Mouse (Mus musculus): ENCODE measurements around the gene Ugt1a9. TPM values are rescaled to one million over a fixed set of nuclear protein-coding genes. Genes with fewer than 3 reads are reported as not detected.

Ugt1a9 gene
- polyA plus RNA-seq, 1 experiment, result not detected

DNA sequence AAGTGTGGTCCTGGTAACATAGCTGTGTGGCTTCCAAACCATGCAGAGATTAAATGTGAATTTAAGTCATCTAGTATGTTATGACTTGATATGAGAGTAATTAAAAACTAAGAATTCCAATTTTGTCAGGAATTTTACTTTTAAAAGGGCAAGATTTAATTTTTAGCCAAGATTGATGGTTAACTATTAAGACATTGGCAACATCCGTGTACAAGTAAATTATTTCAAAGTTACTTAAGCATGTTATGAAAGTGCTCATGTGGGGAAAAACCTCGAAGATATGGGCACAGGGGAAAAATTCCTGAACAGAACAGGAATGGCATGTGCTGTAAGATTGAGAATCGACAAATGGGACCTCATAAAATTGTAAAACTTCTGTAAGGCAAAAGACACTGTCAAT is 126.8 kb downstream of the Ugt1a9 start:
- H3K4me1 ChIP-seq (replicated peaks; ENCODE audit: control insufficient read depth, insufficient read depth, low read length), result no peaks in the 10 kb centered on the region
- no peaks in the 10 kb centered on the region for H3K27me3 ChIP-seq (ENCODE audit: control insufficient read depth, insufficient read depth, low read length)
- H3K4me3 ChIP-seq (ENCODE audit: control insufficient read depth, insufficient read depth, low read length), result no peak overlapping the region
- TF ChIP-seq POLR2A (IDR thresholded peaks at IDR 0.05; ENCODE audit: control insufficient read depth, extremely low read depth, insufficient read depth, low read length, poor library complexity) (no peak), CTCF (IDR thresholded peaks at IDR 0.05; ENCODE audit: borderline replicate concordance, control insufficient read depth, extremely low read depth, insufficient read depth, low read length, poor library complexity) (no peak)
- H3K36me3 ChIP-seq (ENCODE audit: control insufficient read depth, insufficient read depth, low read length), result no peaks in the 10 kb centered on the region
- WGBS, result 84% methylated on average over 3 of the region's 3 CpGs
- DNase-seq, result no peak
- no peak overlapping the region for H3K27ac ChIP-seq (ENCODE audit: control insufficient read depth, insufficient read depth, low read length)

DNA sequence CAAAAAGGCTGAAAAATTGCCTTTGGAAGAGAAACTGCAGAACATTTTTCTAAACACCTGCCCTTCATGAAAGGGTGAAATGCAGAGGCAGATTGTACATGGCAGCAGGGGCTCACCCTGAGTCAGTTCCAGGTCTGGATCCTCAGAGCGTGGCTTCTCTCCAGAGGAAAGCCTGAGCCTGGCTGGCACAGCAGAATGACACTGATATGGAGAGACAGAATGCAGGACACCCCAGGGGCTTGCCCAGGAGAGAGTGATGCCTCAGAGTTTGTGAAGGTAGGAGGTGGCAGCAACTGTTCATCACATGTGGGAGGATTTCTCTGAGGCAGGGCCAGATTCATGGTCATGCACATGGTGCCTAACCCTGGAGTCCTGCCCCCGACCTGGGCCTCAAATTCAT is 129.4 kb downstream of the Ugt1a9 start:
- Histone ChIP-seq H3K4me1 (replicated peaks; ENCODE audit: control insufficient read depth, insufficient read depth, low read length) (peaks cover 1% of the 10 kb centered on the region), H3K36me3 (ENCODE audit: control insufficient read depth, insufficient read depth, low read length) (no peaks in the 10 kb centered on the region), H3K27me3 (ENCODE audit: control insufficient read depth, insufficient read depth, low read length) (no peaks in the 10 kb centered on the region), H3K4me3 (ENCODE audit: control insufficient read depth, insufficient read depth, low read length) (no peak overlapping the region), H3K27ac (ENCODE audit: control insufficient read depth, insufficient read depth, low read length) (no peak overlapping the region)
- TF ChIP-seq POLR2A (IDR thresholded peaks at IDR 0.05; ENCODE audit: control insufficient read depth, extremely low read depth, insufficient read depth, low read length, poor library complexity), result no peak
- no peak for TF ChIP-seq CTCF (IDR thresholded peaks at IDR 0.05; ENCODE audit: borderline replicate concordance, control insufficient read depth, extremely low read depth, insufficient read depth, low read length, poor library complexity)
- 78% methylated on average over 2 of the region's 2 CpGs for WGBS
- DNase-seq, result no peak

- no peak within 1 kb of the TSS for H3K27ac ChIP-seq (ENCODE audit: control insufficient read depth, insufficient read depth, low read length)
- H3K36me3 ChIP-seq (ENCODE audit: control insufficient read depth, insufficient read depth, low read length), result no peaks in the 10 kb centered on the region
- H3K4me3 ChIP-seq (ENCODE audit: control insufficient read depth, insufficient read depth, low read length), result no peak within 1 kb of the TSS
- no peak for DNase-seq
- no peaks in the 10 kb centered on the region for H3K27me3 ChIP-seq (ENCODE audit: control insufficient read depth, insufficient read depth, low read length)
- H3K4me1 ChIP-seq (replicated peaks; ENCODE audit: control insufficient read depth, insufficient read depth, low read length), result peaks cover 6% of the 10 kb centered on the region
- no peak for TF ChIP-seq POLR2A (IDR thresholded peaks at IDR 0.05; ENCODE audit: control insufficient read depth, extremely low read depth, insufficient read depth, low read length, poor library complexity)
- TF ChIP-seq CTCF (IDR thresholded peaks at IDR 0.05; ENCODE audit: borderline replicate concordance, control insufficient read depth, extremely low read depth, insufficient read depth, low read length, poor library complexity), result no peak
- WGBS, result 93% methylated on average over 7 of the region's 7 CpGs
Observed at GRCm38 (mm10) chr1:88200456-88200855, 129.9 kb downstream of the Ugt1a9 start, which contains the start of gene Ugt1a2. TSS of gene Ugt1a2 (plus strand) at chr1:88200601.

DNA sequence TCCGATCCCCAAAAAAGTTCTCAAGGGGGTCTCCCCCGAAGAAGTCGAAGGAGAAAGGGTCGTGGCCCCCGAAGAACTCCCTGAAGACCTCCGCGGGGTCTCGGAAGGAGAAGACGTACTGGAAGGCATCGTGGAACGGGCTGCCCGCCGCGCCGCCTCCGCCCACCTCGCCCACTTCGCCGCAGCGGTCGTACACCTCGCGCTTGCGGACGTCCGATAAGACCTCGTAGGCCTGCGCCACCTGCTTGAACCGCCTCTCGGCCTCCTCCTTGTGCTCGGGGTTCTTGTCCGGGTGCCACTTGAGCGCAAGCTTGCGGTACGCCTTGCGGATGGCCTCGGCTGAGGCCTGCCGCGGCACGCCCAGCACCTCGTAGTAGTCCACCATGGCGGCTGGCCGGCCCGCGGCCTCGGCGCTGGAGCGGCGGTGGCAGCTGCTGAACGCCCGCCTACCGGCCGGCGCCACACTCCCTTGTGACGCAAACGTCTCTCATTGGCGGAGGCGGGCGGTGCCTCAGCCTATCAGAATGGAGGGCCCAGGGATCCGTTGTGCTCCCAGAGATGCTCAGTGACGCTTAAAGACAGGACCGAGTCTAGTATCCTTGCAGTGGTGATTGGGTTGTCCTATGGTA is 134.8 kb downstream of the Ugt1a9 start, which contains the start of gene Dnajb3:
Gene Dnajb3, minus strand, starts transcription at position 489 of the 629 bp plus-strand sequence.
- WGBS, result 47% methylated on average over 62 of the region's 62 CpGs
- no peaks in the 10 kb centered on the region for H3K27me3 ChIP-seq (ENCODE audit: control insufficient read depth, insufficient read depth, low read length)
- H3K27ac ChIP-seq (ENCODE audit: control insufficient read depth, insufficient read depth, low read length), result no peak within 1 kb of the TSS
- peak; percentile 83 for DNase-seq
- peak; percentile 37; the same call in 1 of the 2 replicates for TF ChIP-seq POLR2A (IDR thresholded peaks at IDR 0.05; ENCODE audit: control insufficient read depth, extremely low read depth, insufficient read depth, low read length, poor library complexity)
- 0 out of 2 replicates have a peak, but pooled peaks have one; percentile 34 for TF ChIP-seq CTCF (IDR thresholded peaks at IDR 0.05; ENCODE audit: borderline replicate concordance, control insufficient read depth, extremely low read depth, insufficient read depth, low read length, poor library complexity)
- peak within 1 kb of the TSS; percentile 98 for H3K4me3 ChIP-seq (ENCODE audit: control insufficient read depth, insufficient read depth, low read length)
- no peaks in the 10 kb centered on the region for H3K36me3 ChIP-seq (ENCODE audit: control insufficient read depth, insufficient read depth, low read length)
- H3K4me1 ChIP-seq (replicated peaks; ENCODE audit: control insufficient read depth, insufficient read depth, low read length), result peaks cover 11% of the 10 kb centered on the region

GRCm38 (mm10) chr1:88206843-88207479 is 136.4 kb downstream of the Ugt1a9 start:
- Histone ChIP-seq H3K27me3 (ENCODE audit: control insufficient read depth, insufficient read depth, low read length) (no peaks in the 10 kb centered on the region), H3K36me3 (ENCODE audit: control insufficient read depth, insufficient read depth, low read length) (no peaks in the 10 kb centered on the region), H3K4me1 (replicated peaks; ENCODE audit: control insufficient read depth, insufficient read depth, low read length) (peaks cover 11% of the 10 kb centered on the region), H3K27ac (ENCODE audit: control insufficient read depth, insufficient read depth, low read length) (no peak overlapping the region), H3K4me3 (ENCODE audit: control insufficient read depth, insufficient read depth, low read length) (no peak overlapping the region)
- no peak for TF ChIP-seq CTCF (IDR thresholded peaks at IDR 0.05; ENCODE audit: borderline replicate concordance, control insufficient read depth, extremely low read depth, insufficient read depth, low read length, poor library complexity)
- no peak for TF ChIP-seq POLR2A (IDR thresholded peaks at IDR 0.05; ENCODE audit: control insufficient read depth, extremely low read depth, insufficient read depth, low read length, poor library complexity)
- WGBS, result 90% methylated on average over 2 of the region's 2 CpGs
- DNase-seq, result no peak

DNA sequence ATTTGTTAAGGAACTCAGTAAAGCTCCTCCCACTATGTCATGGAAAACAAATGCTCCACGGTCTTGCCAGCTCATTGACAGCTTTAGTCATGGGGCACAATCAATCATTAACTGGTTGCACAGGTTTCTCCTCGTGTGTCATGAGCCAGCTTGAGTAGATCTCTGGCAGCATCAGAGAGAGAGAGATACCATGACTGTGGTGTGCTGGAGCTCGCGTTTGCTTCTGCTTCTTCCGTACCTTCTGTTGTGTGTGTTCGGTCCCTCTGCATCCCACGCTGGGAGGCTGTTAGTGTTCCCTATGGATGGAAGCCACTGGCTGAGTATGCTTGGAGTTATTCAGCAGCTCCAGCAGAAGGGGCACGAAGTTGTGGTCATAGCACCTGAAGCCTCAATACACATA is 141.2 kb downstream of the Ugt1a9 start, which contains the start of gene Ugt1a1:
Gene Ugt1a1, plus strand, starts transcription at position 148 of the 400 bp plus-strand sequence.
- H3K27me3 ChIP-seq (ENCODE audit: control insufficient read depth, insufficient read depth, low read length), result no peaks in the 10 kb centered on the region
- 76% methylated on average over 8 of the region's 8 CpGs for WGBS
- no peak for DNase-seq
- H3K4me3 ChIP-seq (ENCODE audit: control insufficient read depth, insufficient read depth, low read length), result no peak within 1 kb of the TSS
- H3K36me3 ChIP-seq (ENCODE audit: control insufficient read depth, insufficient read depth, low read length), result no peaks in the 10 kb centered on the region
- no peak within 1 kb of the TSS for H3K27ac ChIP-seq (ENCODE audit: control insufficient read depth, insufficient read depth, low read length)
- H3K4me1 ChIP-seq (replicated peaks; ENCODE audit: control insufficient read depth, insufficient read depth, low read length), result no peaks in the 10 kb centered on the region
- TF ChIP-seq POLR2A (IDR thresholded peaks at IDR 0.05; ENCODE audit: control insufficient read depth, extremely low read depth, insufficient read depth, low read length, poor library complexity) (no peak), CTCF (IDR thresholded peaks at IDR 0.05; ENCODE audit: borderline replicate concordance, control insufficient read depth, extremely low read depth, insufficient read depth, low read length, poor library complexity) (no peak)

Data from thymus, adult 2 months (tissue).